Mouse (Mus musculus): ENCODE measurements around the gene Zfp697.
"Not testable (repeated sequence)": the region's sequence is repeated elsewhere in the genome, so short reads cannot be mapped to it uniquely, and the experiment has no call there.

The Zfp697 gene

DNA sequence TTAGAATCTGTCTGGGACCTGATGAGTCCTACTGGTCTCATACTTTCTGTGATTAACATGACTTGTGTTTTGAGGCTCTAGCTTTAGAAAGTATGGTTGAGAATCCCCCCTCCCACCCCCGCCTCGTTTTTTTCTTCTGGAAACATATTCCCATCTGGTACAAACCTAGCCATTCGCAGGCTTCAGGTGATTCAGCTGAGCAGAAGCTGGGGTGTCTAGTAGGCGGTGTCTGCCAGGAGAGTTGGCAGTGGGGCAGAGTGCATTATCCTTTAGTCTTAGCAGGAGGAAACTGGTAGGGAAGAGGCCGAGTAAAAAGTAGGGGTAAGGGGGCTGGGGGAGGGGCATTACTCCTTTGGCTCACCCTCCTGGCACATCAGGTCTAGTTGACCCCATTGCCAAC lies 44.5 kb downstream of the Zfp697 start:
- no peak for DNase-seq

DNA sequence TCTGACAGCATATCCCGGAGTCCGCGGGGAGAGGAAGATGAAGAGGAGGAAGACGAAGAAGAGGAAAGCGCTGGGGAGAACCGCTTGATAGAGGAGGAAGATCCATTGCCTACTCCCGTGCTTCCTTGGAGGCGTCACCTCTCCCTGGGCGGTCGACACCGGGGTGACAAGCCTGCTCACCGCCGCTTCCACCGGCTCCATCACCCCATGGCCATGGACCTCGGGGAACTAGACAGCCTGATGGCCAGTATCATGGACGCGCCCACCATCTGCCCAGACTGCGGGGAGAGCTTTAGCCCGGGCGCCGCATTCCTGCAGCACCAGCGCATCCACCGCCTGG lies 45.0 kb downstream of the Zfp697 start:
- DNase-seq: no peak

DNA sequence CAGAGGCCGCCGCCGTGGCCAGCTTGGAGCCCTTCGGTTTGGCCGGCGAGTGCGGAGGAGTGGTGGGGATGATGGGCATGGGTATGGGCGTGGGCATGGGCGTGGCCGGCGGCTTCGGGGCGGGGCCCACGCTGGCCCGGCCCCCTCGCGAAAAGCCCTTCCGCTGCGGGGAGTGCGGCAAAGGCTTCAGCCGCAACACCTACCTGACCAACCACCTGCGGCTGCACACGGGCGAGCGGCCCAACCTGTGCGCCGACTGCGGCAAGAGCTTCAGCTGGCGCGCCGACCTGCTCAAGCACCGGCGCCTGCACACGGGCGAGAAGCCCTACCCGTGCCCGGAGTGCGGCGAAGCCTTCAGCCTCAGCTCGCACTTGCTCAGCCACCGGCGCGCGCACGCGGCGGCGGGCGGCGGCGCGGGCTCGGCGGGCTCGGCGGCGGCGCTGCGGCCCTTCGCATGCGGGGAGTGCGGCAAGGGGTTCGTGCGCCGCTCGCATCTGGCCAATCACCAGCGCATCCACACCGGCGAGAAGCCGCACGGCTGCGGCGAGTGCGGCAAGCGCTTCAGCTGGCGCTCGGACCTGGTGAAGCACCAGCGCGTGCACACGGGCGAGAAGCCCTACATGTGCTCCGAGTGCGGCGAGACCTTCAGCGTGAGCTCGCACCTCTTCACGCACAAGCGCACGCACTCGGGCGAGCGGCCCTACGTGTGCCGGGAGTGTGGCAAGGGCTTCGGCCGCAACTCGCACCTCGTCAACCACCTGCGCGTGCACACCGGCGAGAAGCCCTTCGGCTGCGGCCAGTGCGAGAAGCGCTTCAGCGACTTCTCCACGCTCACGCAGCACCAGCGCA lies 45.6 kb downstream of the Zfp697 start:
- peak; percentile 65 for DNase-seq

DNA sequence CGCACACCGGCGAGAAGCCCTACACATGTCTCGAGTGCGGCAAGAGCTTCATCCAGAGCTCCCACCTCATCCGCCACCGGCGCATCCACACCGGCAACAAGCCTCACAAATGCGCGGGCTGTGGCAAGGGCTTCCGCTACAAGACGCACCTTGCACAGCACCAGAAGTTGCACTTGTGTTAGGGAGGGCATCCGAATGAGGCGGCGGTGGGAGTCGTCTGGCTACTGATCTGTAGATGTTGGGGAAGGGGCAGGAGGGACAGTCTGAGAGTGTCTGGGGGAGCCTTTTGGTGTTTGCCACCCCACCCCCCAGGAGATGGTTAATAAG lies 46.2 kb downstream of the Zfp697 start:
- DNase-seq: peak; percentile 47

DNA sequence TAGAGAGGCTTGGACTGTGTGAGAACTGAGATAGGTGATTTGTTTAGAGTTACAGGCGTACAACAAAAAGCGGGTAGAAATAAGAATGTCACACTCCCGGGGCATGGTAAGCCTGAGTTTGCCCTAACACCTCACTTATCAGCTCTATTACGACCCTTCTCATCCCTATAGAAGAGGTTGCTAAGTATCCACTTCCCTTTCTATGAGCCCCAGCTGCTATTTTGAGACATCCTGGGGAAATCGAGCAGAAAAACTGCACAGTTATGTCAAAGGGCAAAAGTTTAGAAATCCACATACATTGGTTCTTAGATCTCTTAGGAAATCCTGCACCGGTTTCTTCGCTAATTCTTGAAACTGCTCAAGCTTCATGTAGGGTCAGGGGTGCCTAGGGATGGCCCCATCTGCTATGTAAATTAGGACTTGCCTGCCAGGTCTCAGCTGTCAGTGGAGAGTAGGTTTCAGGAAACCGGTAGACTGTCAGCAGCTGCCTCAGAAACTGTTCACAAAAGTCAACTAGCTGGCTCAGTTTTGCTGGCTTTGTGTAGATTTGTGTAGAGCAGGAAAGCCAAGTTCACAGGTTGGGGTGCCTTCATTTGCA lies 46.8 kb downstream of the Zfp697 start:
- no peak for DNase-seq

DNA sequence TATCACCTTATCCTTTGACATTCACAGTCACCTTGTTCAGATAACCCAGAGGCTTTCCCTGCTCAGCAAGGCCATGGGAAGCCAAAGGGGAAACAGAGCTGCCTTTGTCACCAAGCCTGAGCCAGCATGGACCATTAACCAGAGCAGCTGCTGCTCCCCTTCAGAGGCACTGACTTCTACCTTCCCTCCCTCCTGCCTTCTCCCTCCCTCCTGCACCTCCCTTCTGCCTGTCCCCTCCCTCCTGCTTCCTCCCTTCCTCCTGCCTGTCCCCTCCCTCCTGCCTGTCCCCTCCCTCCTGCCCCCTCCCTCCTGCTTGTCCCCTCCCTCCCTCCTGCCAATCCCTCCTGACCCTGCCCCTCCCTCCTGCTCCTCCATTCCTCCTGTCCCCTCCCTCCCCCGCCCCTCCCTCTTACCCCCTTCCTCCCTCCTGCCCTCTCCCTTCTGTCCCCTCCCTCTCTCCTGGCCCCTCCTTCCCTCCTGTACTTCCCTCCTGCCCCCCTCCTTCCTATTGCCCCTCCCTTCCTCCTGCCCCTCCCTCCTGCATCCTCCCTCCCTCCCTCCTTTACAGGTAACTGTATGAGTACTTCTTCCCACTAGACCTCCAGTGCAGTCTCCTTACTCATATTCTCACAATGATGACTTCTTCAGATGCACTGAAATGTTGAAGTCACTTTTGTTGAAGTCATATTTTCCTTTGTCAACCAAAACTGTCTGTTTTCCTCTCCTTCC lies 52.0 kb downstream of the Zfp697 start:
- DNase-seq: no peak

DNA sequence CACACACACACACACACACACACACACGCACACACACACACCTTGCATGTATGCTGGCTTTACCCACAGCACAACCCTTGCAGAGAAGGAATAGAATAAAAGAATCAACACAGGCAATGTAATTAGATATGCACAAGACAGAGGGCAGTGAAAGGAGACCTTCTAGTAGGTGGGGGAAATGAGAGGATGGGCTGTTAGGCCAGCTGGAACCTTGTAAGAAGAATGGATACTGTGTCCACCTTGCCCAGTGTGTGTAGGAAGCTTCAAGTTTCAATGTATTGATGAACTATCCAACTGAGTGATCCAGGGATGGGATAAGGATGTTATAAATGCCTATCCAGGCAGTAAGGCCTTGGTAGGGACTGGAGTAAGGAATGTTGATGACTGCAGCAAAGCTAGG lies 52.8 kb downstream of the Zfp697 start:
- DNase-seq: no peak

DNA sequence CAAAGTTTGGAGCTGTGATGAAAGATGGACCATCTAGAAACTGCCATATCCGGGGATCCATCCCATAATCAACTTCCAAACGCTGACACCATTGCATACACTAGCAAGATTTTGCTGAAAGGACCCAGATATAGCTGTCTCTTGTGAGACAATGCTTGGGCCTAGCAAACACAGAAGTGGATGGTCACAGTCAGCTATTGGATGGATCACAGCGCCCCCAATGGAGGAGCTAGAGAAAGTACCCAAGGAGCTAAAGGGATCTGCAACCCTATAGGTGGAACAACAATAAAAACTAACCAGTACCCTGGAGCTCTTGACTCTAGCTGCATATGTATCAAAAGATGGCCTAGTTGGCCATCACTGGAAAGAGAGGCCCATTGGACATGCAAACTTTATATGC lies 60.0 kb downstream of the Zfp697 start:
- DNase-seq: not testable (repeated sequence)

DNA sequence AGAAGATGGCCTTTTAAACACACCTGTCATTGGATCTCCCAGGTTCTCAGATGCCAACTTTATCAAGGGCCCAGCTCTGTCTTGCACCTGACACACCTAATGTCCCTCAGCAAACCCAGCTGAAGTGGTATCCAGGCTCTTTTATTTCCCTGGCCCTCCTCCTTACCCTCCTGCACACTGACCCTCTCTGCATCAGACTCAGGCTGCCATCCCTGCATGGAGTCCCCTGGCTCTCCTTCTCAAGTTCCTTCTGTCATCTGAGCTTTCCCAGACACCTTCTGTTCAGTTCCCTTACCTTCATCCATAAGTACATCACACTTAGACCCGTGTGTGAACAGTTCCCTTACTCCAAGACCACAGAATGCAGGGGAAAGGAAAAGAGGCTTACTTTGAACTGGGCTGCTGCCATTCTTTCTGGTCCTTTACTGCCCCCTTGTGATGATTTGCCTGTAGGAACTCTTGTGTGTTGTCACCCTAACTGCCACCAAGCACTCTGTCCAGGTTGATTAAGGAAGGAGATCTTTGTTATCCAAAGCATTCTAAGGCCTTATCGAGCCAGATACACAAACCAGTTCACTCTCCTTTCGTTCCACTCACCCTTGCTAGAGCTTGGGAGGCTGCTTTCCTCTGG lies 61.0 kb downstream of the Zfp697 start:
- DNase-seq: not testable (repeated sequence)

DNA sequence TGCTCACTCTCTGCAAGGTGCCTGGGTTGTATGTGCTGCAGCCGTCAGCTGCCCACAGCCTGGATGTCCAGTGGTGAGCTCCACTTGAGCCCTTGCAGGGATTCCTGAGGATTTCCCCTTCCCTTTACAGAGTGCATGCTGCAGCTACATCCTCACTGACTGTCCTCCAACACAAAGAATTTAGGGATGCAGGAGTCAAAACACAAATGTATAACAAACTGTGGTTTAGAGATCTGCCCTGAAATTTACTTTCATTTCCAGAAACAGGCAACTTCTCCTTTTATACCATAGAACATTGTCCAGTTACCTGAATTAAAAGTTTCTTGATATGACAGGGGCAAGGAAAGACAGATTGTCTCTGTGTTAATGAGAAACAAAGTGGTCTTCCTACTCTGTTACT lies 61.7 kb downstream of the Zfp697 start:
- DNase-seq: not testable (repeated sequence)

DNA sequence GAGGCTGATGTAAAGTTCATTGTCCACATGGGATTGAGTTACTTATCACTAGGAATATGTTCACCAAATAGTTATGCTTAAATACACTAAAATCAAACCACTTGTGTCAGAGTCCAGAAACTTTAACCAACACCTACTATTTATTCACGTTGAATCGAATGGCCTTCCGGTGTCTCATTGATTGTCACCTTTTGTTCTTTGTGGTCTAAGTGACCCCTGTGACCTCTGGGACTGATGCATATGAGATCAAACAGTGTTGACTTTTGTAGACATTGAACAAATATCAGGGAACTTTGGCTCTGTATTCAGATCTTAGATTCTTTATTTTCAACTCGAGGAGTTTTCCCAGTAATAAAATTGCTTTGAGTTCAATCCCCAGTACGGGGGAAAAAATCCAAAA lies 71.5 kb downstream of the Zfp697 start:
- DNase-seq: not testable (repeated sequence)

DNA sequence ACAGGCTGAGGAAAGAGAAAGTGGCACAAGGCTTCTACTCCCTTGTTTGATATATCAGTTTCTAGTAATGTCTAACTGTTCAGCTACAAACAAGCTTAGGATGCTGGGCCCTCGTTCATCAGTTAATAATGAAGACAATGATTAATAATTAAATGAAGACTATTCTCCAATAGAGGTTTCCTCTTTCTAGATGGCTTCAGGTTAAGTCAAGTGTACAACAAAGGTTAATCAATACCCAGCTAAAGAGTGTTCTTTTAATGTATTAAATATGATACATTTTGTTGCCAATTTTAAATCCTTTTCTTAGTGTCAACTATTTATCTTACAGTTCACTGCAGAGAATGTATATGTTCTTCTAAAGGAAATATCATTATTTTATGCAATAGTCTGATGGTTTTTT lies 74.8 kb downstream of the Zfp697 start, which contains the start of gene Gm4450:
Gene Gm4450 (minus strand): TSS at position 101 of the 400 bp plus-strand sequence.
- DNase-seq: not testable (repeated sequence)

DNA sequence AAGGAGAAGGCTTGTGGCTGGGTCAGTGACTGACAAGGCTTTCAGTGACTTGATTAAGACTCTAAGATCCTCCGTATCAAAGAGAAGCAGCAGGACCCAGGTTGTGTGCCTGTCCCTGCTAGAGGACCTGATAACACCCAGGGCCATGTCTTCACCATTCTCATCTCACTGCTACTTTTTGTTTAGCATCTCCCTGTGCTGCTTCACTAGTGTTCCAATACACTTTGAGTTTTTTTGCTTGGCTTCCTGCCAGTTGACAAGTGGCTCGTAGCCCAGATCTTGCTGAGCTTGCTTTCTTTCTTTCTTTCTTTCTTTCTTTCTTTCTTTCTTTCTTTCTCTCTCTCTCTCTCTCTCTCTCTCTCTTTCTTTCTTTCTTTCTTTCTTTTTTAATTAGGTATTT lies 87.1 kb downstream of the Zfp697 start:
- DNase-seq: not testable (repeated sequence)

DNA sequence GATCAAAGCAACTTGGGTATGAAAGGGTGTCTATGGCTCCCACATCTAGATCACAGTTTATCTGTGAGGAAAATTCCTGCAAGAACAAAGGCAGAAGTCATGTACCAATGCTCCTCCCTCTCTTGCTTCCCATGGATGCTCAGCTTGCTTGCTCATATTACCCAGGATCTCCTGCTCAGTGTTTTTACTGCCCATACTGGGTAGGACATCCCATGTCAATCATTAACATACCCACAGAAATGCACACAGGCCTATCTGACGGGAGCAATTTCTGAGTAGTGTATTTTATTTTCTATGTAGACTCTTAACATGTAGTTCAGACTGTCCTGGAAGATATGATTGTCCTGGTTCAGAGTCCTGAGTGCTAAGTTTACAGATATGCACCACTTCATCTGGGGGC lies 88.8 kb downstream of the Zfp697 start:
- DNase-seq: not testable (repeated sequence)

DNA sequence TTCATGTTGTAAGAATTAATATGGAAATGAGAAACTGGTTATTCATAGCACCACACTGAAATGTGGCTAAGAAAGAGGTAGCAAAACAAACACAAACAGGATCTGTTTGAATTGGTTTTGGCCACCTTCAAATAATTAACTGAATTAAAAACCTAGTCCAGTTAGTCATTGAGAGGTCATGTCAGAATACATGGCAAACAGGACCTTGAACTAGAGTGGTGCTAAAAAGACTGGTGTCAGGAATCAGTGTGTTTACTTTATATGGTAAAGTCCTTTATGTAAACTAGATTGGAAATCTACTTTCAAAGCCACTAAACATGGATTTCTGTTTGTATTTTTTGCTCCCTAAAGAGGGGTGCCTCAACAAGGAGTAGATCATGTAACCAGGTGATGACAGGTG lies 89.2 kb downstream of the Zfp697 start:
- DNase-seq: not testable (repeated sequence)

DNA sequence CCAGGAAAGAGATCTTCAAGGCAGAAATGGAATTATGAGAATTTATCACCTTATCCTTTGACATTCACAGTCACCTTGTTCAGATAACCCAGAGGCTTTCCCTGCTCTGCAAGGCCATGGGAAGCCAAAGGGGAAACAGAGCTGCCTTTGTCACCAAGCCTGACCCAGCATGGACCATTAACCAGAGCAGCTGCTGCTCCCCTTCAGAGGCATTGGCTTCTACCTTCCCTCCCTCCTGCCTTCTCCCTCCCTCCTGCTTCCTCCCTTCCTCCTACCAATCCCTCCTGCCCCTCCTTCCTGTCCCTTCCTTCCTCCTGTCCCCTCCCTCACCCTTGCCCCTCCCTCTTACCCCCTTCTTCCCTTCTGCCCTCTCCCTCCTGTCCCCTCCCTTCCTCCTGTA lies 111.9 kb downstream of the Zfp697 start:
- DNase-seq: not testable (repeated sequence)

DNA sequence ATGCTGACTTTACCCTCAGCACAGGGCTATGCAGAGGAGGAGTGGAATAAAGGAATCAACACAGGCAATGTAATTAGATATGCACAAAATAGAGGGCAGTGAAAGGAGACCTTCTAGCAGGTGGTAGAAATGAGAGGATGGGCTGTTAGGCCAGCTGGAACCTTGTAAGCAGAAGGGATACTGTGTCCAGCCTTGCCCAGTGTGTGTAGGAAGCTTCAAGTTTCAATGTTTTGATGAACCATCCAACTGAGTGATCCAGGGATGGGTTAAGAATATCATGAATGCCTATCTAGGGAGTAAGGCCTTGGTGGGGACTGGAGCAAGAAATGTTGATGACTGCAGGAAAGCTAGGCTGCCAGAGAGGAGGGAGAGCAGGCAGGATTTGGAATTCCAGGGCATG lies 112.8 kb downstream of the Zfp697 start:
- not testable (repeated sequence) for DNase-seq

DNA sequence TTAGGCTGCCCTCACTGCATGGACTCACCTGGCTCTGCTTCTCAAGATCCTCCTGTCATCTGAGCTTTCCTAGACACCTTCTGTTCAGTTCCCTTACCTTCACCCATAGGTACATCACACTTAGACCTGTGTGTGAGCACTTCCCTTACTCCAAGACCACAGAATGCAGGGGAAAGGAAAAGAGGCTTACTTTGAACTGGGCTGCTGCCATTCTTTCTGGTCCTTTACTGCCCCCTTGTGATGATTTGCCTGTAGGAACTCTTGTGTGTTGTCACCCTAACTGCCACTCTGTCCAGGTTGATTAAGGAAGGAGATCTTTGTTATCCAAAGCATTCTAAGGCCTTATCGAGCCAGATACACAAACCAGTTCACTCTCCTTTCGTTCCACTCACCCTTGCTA lies 114.5 kb downstream of the Zfp697 start:
- DNase-seq: not testable (repeated sequence)

DNA sequence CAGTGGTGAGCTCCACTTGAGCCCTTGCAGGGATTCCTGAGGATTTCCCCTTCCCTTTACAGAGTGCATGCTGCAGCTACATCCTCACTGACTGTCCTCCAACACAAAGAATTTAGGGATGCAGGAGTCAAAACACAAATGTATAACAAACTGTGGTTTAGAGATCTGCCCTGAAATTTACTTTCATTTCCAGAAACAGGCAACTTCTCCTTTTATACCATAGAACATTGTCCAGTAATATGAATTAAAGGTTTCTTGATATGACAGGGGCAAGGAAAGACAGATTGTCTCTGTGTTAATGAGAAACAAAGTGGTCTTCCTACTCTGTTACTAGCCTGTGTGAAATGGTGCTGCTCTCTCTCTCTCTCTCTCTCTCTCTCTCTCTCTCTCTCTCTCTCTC lies 115.1 kb downstream of the Zfp697 start:
- not testable (repeated sequence) for DNase-seq

DNA sequence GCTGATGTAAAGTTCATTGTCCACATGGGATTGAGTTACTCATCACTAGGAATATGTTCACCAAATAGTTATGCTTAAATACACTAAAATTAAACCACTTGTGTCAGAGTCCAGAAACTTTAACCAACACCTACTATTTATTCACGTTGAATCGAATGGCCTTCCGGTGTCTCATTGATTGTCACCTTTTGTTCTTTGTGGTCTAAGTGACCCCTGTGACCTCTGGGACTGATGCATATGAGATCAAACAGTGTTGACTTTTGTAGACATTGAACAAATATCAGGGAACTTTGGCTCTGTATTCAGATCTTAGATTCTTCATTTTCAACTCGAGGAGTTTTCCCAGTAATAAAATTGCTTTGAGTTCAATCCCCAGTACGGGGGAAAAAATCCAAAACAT lies 125.0 kb downstream of the Zfp697 start:
- DNase-seq: not testable (repeated sequence)

DNA sequence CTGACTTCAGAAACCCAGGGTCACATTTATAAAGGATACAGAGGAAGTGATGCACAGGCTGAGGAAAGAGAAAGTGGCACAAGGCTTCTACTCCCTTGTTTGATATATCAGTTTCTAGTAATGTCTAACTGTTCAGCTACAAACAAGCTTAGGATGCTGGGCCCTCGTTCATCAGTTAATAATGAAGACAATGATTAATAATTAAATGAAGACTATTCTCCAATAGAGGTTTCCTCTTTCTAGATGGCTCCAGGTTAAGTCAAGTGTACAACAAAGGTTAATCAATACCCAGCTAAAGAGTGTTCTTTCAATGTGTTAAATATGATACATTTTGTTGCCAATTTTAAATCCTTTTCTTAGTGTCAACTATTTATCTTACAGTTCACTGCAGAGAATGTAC lies 128.2 kb downstream of the Zfp697 start, which contains the start of gene Hsd3b4:
Gene Hsd3b4 (minus strand): TSS at position 101 of the 400 bp plus-strand sequence.
- DNase-seq: not testable (repeated sequence)

DNA sequence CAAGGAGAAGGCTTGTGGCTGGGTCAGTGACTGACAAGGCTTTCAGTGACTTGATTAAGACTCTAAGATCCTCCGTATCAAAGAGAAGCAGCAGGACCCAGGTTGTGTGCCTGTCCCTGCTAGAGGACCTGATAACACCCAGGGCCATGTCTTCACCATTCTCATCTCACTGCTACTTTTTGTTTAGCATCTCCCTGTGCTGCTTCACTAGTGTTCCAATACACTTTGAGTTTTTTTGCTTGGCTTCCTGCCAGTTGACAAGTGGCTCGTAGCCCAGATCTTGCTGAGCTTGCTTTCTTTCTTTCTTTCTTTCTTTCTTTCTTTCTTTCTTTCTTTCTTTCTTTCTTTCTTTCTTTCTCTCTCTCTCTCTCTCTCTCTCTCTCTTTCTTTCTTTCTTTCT lies 140.5 kb downstream of the Zfp697 start:
- not testable (repeated sequence) for DNase-seq

DNA sequence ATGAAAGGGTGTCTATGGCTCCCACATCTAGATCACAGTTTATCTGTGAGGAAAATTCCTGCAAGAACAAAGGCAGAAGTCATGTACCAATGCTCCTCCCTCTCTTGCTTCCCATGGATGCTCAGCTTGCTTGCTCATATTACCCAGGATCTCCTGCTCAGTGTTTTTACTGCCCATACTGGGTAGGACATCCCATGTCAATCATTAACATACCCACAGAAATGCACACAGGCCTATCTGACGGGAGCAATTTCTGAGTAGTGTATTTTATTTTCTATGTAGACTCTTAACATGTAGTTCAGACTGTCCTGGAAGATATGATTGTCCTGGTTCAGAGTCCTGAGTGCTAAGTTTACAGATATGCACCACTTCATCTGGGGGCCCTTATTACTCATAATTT lies 142.3 kb downstream of the Zfp697 start:
- not testable (repeated sequence) for DNase-seq

Measured in thymus, postnatal 25 days (tissue).